Mouse (Mus musculus) intestine, postnatal 0 days (tissue): ENCODE results near the gene Zfp184. TPM values are rescaled to one million over a fixed set of nuclear protein-coding genes. Genes with fewer than 3 reads are reported as not detected.
A peak's percentile ranks its signal among the peaks of the same experiment; 100 is the strongest.

Source experiments
- ATAC-seq: fragments of 200-750 bp; cut with Nextera tagmentation; 2 replicates; pipeline ENCODE4 v1.8.0; 2017; ENCODE audit warnings: mild to moderate bottlenecking, moderate TSS enrichment, moderate library complexity
- H3K27ac ChIP-seq: fragments of 300-500 bp; sonication (generic); 2 replicates; pipeline ENCODE4 v1.5.1; 2014; ENCODE audit warnings: mild to moderate bottlenecking, low read depth, low read length, moderate library complexity
- H3K27me3 ChIP-seq: fragments of 300-500 bp; sonication (generic); replicated peaks from 2 replicates; pipeline ENCODE4 v1.6.1; 2014; ENCODE audit warnings: low read length, mixed read lengths; ENCODE audit not compliant: control insufficient read depth, insufficient read depth
- H3K36me3 ChIP-seq: fragments of 300-500 bp; sonication (generic); 2 replicates; pipeline ENCODE4 v1.6.1; 2014; ENCODE audit warnings: mild to moderate bottlenecking, moderate library complexity; ENCODE audit not compliant: control insufficient read depth, insufficient read depth
- H3K4me1 ChIP-seq: fragments of 300-500 bp; sonication (generic); replicated peaks from 2 replicates; pipeline ENCODE4 v1.6.1; 2014; ENCODE audit warnings: antibody characterized with exemption, low read length, mixed read lengths; ENCODE audit not compliant: control insufficient read depth, insufficient read depth
- H3K4me2 ChIP-seq: fragments of 300-500 bp; sonication (generic); replicated peaks from 2 replicates; pipeline ENCODE4 v1.6.1; 2014; ENCODE audit warnings: low read depth, mild to moderate bottlenecking, moderate library complexity
- H3K4me3 ChIP-seq: fragments of 300-500 bp; sonication (generic); 2 replicates; pipeline ENCODE4 v1.5.1; 2014; ENCODE audit warnings: low read depth, low read length
- H3K9ac ChIP-seq: fragments of 300-500 bp; sonication (generic); 2 replicates; pipeline ENCODE4 v1.6.1; 2014; ENCODE audit warnings: mild to moderate bottlenecking, low read depth, low read length
- H3K9me3 ChIP-seq: fragments of 300-500 bp; sonication (generic); 2 replicates; pipeline ENCODE4 v1.6.1; 2016; ENCODE audit warnings: mixed run types; ENCODE audit not compliant: control insufficient read depth
- CTCF ChIP-seq: sonication (generic); IDR thresholded peaks from 2 replicates; pipeline ENCODE4 v1.5.1; 2016; ENCODE audit warnings: low read depth, mild to moderate bottlenecking, control low read depth, antibody characterized with exemption, moderate library complexity
- WGBS: fragments of 180-500 bp; shearing (Covaris S2); extraction: QIAGEN DNeasy Blood & Tissue Kit; methylation state at CpG from one replicate; pipeline ENCODE4 v1.1.7; 2014; 5-methylcytosine and 5-hydroxymethylcytosine counted together
- polyA plus RNA-seq: library from polyadenylated mRNA; unstranded; fragments of >200 nt; fragmentation: Nextera tagmentation; extraction: Ambion mirVana; gene quantifications from 2 replicates; pipeline ENCODE4 v1.2.1, GENCODE M21; 2015

The Zfp184 gene
- polyA plus RNA-seq, 1 experiment from 2014 or later = 1.2 TPM

DNA sequence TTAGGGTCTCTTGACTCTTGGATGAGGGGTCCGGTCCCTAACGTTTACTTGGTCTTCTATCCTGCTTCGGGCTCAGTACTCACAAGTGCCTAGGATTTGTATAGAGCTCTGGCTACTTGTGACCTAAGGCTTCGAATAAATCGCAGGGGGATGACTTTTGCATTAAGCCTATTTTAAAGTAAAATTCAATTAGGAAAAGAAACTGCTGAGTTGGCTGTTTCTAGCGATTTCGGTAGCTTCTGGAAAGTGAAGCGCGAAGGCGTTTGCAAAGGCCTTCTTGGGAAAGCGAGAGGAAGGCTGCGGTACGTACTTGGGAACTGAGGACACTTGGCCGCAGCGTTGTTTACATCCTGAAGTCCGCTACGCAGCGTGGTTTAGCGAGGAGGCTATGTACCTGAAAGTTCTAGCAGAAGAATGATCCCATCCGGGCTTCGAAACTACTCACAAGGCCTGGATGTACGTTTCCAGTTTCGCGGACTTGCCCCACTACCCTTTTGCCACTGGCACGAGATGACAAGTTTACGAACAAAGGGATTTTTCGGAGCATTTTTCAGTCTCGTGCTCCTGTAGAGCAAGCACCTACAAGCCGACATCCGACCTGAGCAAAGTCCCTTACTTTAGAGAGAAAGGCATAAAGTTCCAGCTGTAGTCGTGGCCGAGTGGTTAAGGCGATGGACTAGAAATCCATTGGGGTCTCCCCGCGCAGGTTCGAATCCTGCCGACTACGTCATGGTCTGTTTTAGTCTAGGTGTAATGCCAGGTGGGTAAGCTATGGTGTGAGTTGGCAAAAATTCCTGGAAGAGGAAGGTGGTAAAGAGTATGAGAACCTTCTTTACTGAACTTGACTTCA lies 26.1 kb upstream of the Zfp184 start:
- Histone ChIP-seq H3K4me2 (peak overlapping the region; percentile 69), H3K9ac (no peak overlapping the region), H3K36me3 (no peaks in the 10 kb centered on the region), H3K9me3 (no peaks in the 10 kb centered on the region), H3K27me3 (no peaks in the 10 kb centered on the region), H3K4me3 (peak overlapping the region; percentile 38), H3K4me1 (no peaks in the 10 kb centered on the region), H3K27ac (no peak overlapping the region)
- peak; percentile 70 for ATAC-seq
- TF ChIP-seq CTCF = no peak
- WGBS = 4% methylated on average over 38 of the region's 38 CpGs

DNA sequence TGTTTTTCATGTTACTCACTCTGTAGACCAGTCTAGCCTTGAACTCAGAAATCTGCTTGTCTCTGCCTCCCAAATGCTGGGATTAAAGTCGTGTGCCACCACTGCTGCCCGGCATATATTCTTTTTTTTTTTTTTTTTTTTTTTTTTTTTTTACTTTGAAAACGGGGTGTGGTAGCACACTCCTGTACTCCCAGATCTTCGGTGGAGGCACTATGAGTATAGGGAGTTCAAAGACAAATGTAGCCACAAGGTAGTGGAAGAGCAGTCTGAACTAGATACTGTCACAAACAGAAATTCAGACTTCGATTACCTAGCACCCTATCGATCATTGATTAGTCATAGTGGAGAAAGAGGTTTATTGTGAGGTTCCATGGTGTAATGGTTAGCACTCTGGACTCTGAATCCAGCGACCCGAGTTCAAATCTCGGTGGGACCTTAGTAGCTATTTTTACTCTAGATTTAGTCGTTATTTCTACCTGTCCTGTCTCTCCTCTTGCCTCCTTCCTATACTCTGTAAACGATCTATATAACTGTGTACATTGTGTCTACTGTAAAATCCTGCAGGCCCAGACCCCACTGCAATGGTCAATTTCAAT lies 25.0 kb upstream of the Zfp184 start:
- H3K27me3 ChIP-seq = no peaks in the 10 kb centered on the region
- H3K9ac ChIP-seq = no peak overlapping the region
- ATAC-seq = no peak
- H3K27ac ChIP-seq = no peak overlapping the region
- H3K9me3 ChIP-seq = no peaks in the 10 kb centered on the region
- H3K4me1 ChIP-seq = no peaks in the 10 kb centered on the region
- H3K4me3 ChIP-seq = peak overlapping the region; percentile 38; the same call in 1 of the 2 replicates
- no peak for TF ChIP-seq CTCF
- H3K36me3 ChIP-seq = no peaks in the 10 kb centered on the region
- 8% methylated on average over 11 of the region's 11 CpGs for WGBS
- H3K4me2 ChIP-seq = peak overlapping the region; percentile 69

DNA sequence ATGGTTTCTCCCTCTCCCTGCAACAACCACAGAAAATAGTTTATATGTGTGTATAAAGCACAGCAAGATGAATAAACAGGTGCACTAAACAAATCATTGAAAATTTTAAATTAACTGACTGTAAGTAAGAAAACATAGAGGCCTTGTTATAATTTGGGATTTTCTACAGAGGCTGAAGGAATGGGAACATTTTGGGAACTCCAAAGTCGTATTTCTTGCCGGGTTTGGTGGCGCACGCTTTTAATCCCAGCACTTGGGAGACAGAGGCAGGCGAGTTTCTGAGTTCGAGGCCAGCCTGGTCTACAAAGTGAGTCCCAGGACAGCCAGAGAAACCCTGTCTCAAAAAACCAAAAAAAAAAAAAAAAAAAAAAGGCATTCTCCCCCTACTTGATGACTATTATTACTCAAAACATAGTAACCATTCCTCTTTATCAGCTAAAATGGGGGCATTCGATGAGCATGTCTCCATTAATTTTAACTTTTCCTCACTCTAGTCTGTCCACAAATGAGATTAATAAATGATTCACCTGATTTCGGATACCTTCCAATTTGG lies 24.1 kb upstream of the Zfp184 start:
- Histone ChIP-seq H3K4me1 (no peaks in the 10 kb centered on the region), H3K4me3 (no peak overlapping the region), H3K27ac (no peak overlapping the region), H3K9ac (no peak overlapping the region), H3K4me2 (no peak overlapping the region), H3K36me3 (no peaks in the 10 kb centered on the region), H3K27me3 (no peaks in the 10 kb centered on the region), H3K9me3 (no peaks in the 10 kb centered on the region)
- WGBS = 47% methylated on average over 8 of the region's 8 CpGs
- no peak for TF ChIP-seq CTCF
- ATAC-seq = no peak

DNA sequence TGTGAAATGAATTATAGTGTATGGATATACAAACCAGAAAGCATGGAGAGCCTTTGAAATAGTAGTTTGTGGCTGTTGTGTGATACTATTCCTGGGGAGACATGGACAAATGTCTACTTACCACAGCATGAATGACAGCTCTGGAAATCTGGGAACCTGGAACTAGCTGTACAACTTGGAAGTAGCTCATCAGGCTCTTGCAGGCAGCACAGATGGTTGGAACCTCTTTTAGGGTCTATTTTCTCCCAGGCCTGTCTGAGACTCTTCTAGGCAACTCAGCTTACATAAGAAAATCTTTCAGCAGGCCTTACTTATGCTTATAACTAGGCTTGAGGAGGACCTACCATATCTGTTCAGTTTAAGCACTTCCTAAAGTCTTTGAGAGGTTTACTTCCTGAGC lies 21.5 kb upstream of the Zfp184 start:
- no peaks in the 10 kb centered on the region for H3K4me1 ChIP-seq
- no peak overlapping the region for H3K4me3 ChIP-seq
- no peaks in the 10 kb centered on the region for H3K9me3 ChIP-seq
- no peak overlapping the region for H3K27ac ChIP-seq
- no peak for TF ChIP-seq CTCF
- no peak overlapping the region for H3K4me2 ChIP-seq
- ATAC-seq = no peak
- no peaks in the 10 kb centered on the region for H3K36me3 ChIP-seq
- no peak overlapping the region for H3K9ac ChIP-seq
- H3K27me3 ChIP-seq = no peaks in the 10 kb centered on the region

DNA sequence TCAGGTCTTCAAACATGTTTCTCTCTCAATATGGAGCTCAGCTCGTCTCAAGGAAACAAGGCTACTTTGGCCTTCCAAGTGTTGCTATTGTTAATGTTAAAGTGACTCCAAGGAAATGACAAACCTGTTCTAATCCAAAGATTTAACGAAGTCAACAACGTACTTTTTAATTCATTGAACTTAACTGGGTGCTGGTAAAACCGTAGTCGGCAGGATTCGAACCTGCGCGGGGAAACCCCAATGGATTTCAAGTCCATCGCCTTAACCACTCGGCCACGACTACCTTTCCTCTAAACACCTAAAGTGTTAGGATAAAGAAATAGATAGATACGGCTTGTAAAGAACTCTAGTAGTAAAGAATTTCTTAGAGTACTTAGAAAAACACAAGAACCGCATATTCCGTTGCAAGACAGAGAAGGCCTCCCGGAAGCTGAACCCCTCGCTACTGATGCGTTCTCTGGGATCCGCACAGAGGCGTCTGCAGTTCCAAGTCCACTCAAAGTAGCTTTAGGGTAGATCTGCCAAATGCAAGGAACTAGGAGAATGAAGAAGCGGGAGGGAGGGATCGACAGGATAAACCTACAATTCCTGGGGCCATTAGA lies 20.1 kb upstream of the Zfp184 start:
- H3K4me2 ChIP-seq = peak overlapping the region; percentile 50
- no peaks in the 10 kb centered on the region for H3K9me3 ChIP-seq
- peak; percentile 52; the same call in 1 of the 2 replicates for ATAC-seq
- no peak for TF ChIP-seq CTCF
- H3K27me3 ChIP-seq = no peaks in the 10 kb centered on the region
- H3K4me1 ChIP-seq = no peaks in the 10 kb centered on the region
- H3K27ac ChIP-seq = no peak overlapping the region
- no peaks in the 10 kb centered on the region for H3K36me3 ChIP-seq
- peak overlapping the region; percentile 22 for H3K4me3 ChIP-seq
- WGBS = 15% methylated on average over 21 of the region's 21 CpGs
- H3K9ac ChIP-seq = no peak overlapping the region

GRCm38 (mm10) chr13:21930981-21931380 lies 13.9 kb upstream of the Zfp184 start:
- Histone ChIP-seq H3K36me3 (no peaks in the 10 kb centered on the region), H3K9ac (no peak overlapping the region), H3K4me1 (no peaks in the 10 kb centered on the region), H3K9me3 (no peaks in the 10 kb centered on the region), H3K4me3 (no peak overlapping the region), H3K27me3 (no peaks in the 10 kb centered on the region), H3K27ac (no peak overlapping the region), H3K4me2 (no peak overlapping the region)
- ATAC-seq = no peak
- no peak for TF ChIP-seq CTCF
- 43% methylated on average over 10 of the region's 10 CpGs for WGBS
